Mouse (Mus musculus) erythroblast, adult 5-6 weeks (primary cell): ENCODE measurements around the gene Casp12. TPM values are rescaled to one million over a fixed set of nuclear protein-coding genes. Genes with fewer than 3 reads are reported as not detected.
"Not testable (repeated sequence)": the region's sequence is repeated elsewhere in the genome, so short reads cannot be mapped to it uniquely, and the experiment has no call there.

ENCODE experiments used
- ATAC-seq: replicated peaks from 2 replicates; pipeline ENCODE4 v1.8.0; 2016; ENCODE audit warnings: moderate number of reproducible peaks, mild to moderate bottlenecking, moderate TSS enrichment, inconsistent platforms; ENCODE audit not compliant: poor library complexity, low FRiP score, severe bottlenecking
- total RNA-seq, 2 experiments: library from RNA; stranded (forward) in 1 of 2; stranded (reverse) in 1 of 2; fragments of 150-400 nt in 1 of 2; fragments of 200-764, 138-1000 nt in 1 of 2; gene quantifications; 2 replicates each; pipeline versions ENCODE4 v1.2.3 to v1.2.4; 2015 to 2017; ENCODE audit warnings: low replicate concordance in 2 of 2

Gene Casp12
- not detected in 2 replicates for total RNA-seq (2015; ENCODE audit: low replicate concordance)
- 0.28 and 1.9 TPM in 2 replicates for total RNA-seq (2017; ENCODE audit: low replicate concordance)

DNA sequence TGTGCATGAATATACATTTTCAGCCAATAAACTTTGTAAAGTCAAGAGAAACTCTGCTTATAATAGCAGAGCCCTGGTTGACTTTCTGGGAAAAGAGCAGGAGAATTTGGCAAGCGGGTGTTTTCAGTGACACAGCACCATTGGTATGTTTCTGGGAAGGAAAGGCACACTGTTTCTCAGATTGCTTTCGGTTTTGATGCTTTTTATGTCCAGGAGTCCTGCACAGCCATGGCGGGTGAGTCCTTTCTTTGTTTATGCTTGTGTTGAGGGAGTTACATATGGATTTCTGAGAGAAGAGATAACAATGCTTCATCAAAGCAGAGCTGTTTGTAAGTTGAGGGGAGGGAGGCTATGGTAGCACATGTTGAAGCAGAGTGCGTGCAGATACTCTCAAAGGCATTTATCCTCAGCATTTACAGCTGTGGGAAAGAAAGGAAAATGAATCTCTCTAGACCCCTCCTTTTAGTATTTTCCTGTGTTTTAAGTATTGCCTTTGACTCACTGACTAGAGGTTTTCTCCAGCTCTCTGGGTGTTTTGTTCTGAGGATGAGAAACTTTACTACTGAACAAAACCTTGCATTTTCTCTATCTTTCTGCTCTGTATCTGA, at the start of gene Casp12:
Gene Casp12, plus strand, starts transcription at position 140 of the 608 bp plus-strand sequence.
- ATAC-seq = no peak

DNA sequence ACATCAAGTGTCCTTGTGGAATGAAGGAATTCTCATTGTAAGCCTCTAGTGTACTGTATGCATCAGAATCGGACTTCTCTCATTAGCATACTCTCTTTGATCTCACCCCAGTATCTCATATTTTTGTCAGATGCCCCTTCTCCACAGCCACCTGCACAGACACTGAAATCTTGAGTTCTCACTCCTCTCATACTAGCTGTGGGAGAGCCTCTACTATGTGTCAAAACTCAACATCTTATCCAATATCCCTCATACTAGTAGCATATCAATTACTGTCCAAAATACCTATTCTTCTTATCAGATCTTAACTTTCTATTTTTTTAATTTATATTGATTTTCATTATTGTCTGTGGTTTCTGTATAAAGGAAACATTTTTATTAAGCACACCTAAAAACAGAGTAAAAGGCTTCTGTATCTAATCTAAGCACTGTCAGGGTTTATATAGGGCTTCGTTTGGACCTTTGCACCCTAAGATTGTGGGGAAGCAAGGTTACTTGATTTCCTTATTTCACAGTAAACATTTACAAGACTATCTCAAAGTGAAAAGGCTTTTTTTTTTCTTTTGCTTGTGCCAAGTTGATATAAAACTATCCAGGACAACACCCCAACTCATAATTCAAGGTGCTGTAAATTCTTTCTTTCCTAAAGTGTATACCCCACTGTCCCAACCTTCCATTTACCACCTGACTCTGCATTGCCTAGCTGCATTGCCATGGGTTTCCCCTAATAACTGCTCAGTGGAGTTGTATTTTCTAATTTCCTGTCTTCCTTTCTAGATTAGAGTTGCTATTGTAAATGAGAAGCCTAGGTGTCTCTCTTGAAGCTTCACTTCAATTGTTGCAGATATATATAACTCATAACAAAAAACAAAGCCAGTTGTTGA, 48.6 kb upstream of the Casp12 start:
- ATAC-seq = no peak

DNA sequence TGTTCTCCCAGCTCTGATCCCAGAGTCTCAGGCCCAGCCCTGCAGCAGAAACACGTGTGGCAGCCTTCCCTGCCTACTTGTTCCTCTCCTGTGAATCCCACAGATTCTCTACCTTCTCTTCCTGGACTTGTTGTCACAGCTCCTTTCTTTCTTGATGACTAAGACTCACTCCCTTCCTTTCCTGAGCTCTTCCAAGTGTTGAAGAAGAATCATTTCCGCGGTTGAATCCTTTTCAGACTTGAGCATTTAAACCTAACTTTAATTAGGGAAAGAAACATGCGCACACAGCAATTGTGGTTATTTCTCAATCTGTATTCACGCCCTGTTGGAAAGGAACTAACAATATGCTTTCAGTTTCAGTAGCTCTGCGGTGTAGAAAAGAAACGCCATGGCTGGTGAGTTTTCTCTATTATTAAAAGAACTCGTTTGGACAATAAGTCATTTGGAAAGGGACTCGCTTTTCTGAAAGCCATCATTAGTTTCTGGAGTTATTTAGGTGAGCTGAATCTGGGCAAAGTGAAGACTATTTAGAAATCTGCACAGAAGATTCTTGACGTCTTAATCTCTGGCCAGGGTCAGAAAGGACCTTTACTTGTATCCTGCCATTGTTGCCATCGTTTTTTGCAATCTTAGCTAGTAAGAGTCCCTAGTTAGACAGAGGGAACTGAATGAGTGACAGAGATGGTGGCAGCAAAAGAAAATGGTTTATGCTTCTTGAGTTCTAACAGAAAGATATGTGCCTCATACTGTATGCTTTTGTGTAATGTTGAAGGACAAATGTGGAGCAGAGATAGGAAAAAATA, 46.7 kb upstream of the Casp12 start, which contains the start of gene Casp1:
Gene Casp1, plus strand, starts transcription at position 189 of the 803 bp plus-strand sequence.
- ATAC-seq = no peak

DNA sequence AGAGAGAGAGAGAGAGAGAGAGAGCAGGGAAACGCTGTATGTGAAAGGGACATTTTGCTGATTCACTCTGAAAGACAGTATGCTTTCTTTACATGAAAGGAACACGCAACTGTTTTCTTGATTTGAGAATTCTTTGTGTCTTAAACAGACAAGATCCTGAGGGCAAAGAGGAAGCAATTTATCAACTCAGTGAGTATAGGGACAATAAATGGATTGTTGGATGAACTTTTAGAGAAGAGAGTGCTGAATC, 46.2 kb upstream of the Casp12 start:
- ATAC-seq = no peak

DNA sequence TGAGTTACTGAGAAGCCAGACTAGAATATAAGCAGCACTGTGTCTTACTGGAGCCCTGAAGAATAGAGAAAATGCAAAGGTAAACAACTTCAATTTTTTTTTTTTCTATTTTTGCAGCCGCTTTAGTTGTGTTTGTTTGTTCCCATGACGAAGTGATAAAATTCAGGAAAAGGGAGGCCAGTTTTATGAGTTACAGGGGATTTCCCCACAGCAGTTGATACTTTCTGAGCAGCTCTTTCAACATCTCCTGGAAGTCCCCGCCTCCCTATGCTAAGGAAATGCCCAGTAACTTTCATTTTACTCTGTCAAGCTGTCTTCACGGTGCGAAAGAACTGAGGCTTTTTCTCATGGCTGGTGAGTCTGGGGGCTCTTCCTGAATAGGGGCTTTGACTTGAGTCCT, 36.7 kb upstream of the Casp12 start, which contains the start of gene Casp4:
Gene Casp4, plus strand, starts transcription at position 268 of the 400 bp plus-strand sequence.
- no peak for ATAC-seq

DNA sequence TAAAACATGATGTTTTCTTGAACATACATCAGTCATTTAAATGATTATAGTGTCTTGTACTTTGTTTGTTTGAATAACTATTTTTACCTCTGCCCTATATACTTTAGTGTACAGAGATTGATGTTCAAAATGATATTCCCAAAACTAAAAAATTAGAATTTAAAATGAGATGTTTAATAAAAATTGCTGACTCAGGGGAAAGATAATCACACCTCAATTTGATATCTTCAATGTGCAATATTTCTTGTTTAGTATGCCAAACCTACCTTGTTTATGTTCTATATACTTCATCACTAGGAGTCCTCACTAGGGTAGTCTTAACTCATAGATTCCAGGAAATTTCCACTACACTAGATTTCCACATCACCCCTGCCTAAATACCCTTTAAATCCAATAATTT, 35.1 kb upstream of the Casp12 start:
- no peak for ATAC-seq

DNA sequence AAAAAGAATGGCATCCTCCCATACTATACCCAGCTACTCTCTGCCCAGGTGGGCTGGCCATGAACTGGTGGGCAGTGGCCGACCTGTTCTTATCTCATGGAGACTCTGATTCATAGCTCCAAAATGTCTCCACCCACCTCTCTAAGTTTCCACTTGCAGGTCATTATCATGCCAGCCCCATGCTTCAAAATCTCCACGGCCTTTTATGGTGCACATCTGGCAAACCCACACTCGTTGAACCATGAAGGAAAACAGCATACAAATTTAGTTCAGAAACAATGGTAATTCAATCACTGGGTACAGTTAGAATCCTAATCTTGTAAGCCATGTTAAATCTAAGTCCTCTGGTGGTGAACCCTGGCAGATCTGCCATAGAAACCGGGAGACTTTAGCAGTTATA, 33.8 kb upstream of the Casp12 start:
- ATAC-seq = no peak

DNA sequence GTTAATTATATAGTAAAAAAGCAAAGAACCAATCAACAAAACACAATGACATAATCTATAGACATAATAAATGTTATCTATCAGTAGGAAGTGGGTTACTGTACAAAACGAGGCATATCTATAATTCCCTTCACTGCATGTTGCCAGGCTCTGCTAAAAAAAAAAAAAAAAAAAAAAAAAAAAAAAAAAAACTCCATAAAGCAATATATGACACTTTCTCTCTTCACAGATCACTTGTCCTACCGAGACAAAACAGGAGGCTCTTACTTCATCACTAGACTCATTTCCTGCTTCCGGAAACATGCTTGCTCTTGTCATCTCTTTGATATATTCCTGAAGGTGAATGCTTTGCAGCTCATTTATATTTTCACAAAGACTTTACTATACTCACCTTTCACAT, 17.0 kb upstream of the Casp12 start:
- no peak for ATAC-seq

DNA sequence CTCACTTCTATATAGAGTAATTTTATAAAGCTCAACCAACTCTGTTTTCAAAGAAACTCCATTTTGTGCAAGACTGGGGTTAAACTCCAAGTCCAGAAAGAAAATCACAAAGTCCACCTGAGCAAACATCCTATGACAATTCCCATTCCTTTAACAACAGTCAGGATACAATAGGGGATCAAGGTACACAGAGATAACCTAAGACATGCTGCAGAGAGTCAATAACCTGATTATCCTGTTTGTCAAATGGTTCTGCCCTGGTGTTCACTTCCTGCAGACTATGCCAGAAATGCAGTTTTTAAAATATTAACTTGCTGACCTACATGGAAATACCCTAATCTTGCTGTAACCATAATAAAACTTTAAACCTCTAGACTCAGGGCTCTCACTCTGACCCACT, 12.8 kb upstream of the Casp12 start:
- ATAC-seq = no peak

DNA sequence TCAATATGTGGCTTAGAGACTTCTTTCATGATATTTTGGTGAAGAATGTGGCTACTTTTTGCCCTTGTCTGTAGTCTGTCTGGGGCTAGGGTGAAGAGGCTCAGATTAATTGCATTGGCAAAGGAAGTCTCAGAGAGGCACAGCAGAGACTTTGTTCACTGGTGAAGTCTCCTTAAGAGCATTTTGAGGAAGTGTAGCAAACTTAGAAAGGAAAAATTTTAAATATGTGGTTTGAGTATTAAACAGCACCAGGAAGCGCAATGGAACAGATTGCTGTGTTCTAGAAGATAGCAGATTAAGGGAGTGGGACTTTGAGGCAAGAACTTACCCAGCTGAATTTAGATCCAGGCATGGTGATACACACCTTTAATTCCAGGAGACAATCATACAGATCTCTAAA, 11.8 kb upstream of the Casp12 start:
- ATAC-seq = no peak

DNA sequence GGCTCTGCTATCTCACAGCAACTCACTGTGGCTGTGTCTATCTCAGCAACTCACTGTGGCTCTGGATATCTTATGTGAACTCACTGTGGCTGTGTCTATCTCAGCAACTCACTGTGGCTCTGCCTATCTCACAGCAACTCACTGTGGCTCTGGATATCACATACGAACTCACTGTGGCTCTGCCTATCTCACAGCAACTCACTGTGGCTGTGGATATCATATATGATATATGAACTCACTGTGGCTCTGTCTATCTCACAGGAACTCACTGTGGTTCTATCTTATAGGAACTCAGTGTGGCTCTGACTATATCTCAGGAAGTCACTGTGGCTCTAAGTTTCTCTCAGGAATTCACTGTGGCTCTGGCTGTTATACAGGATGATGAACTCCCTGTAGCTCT, 2.1 kb upstream of the Casp12 start:
- no peak for ATAC-seq

DNA sequence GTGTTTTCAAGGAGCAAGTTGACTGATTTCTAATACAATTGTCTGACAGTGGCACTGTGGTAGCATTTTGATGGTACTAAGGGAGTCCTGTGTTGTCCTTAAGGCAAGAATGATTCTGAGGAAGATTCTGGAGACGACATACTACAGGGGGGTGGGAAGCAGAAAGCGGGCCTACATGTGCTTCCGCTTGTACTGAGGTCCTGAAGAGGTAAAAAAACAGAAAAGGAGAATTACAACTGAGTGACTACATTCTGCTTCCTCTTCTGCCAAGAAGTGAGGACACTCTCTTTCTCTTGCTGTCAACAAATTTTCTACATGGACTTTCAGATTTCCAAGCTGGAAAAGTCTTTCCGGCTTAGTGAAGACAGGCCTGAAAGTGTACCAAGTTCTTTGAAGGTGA, 1.1 kb upstream of the Casp12 start:
- no peak for ATAC-seq

DNA sequence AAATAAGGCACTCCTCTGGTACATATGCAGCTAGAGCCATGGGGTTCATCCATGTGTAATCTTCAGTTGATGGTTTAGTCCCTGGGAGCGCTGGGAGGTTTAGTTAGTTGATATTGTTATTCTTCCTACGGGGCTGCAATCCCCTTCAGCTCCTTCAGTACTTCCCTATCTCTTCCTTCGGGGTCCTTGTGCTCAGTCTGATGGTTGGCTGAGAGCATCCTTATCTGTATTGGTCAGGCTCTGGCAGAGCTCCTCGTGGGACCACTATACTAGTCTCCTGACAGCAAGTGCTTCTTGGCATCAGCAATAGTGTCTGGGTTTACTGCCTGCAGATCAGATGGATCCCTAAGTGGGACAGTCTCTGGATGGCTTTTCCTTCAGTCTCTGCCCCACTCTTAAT, 2.2 kb downstream of the Casp12 start:
- no peak for ATAC-seq

DNA sequence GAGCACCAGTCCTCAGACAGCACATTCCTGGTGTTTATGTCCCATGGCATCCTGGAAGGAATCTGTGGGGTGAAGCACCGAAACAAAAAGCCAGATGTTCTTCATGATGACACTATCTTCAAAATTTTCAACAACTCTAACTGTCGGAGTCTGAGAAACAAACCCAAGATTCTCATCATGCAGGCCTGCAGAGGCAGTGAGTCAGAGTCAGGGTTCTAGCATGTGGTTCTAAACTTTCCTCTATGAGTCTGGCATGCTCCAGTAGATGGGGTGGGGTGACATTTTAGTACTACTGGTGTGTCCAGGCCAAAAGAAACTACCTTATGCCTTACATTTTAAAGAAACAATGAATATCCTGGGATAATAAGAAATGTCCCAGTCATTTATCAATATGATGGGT, 8.4 kb downstream of the Casp12 start:
- no peak for ATAC-seq

DNA sequence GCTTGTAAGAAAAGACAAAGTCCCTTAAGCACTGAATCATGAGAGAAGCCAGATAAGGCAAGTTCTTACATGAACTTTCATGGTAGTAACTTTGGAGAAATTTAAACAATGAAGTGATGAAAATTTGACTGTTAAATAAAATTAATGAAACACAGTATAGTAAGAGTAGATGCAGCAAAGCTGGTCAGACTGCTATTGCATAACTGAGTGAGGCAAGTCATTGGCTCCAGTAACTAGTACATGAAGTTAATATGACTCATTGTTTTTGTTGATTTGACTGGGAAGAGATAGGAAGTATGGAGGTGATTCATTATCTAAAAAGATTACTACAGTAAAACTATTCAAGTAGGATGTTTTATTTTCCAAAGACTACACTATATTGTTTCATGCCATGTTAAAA, 11.6 kb downstream of the Casp12 start:
- ATAC-seq = no peak

DNA sequence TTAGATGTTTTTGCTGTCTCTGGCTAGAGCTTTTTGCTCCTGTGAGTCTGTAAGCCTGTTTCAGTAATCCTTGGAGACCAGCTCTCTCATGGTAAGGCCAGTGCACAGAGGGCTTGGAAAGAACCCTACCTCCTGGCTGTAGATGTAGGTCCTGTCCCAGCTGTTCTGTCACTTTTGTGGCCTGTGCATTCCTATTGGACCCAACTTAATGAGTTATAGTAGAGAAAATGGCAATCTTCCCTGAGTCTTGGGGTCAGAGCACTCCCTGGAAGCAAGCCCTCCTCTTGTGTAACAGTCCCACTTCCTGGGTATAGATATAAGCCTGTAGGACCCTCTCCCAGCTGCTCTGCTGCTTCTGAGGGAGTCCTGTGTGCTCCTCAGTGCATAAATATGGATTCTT, 48.3 kb downstream of the Casp12 start:
- ATAC-seq = no peak

DNA sequence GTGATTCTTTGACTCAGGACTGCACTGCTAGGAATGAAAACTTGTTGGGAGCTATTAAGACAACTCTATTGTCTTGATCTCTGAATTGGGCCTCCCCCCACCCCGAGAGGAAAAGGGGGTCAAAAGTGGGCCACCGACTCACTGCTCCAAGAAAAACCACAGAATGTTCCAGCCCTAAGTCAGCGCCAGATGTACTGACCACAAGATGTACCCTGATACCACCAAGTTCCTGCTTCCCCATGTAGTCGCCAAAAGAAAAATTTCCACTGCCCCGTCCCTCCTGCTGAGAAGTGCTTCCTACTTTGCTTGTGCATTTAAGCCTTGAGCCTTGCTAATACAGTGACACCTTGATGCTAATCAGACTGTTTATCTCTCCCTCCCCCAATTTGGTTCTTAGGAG, 50.6 kb downstream of the Casp12 start:
- not testable (repeated sequence) for ATAC-seq

DNA sequence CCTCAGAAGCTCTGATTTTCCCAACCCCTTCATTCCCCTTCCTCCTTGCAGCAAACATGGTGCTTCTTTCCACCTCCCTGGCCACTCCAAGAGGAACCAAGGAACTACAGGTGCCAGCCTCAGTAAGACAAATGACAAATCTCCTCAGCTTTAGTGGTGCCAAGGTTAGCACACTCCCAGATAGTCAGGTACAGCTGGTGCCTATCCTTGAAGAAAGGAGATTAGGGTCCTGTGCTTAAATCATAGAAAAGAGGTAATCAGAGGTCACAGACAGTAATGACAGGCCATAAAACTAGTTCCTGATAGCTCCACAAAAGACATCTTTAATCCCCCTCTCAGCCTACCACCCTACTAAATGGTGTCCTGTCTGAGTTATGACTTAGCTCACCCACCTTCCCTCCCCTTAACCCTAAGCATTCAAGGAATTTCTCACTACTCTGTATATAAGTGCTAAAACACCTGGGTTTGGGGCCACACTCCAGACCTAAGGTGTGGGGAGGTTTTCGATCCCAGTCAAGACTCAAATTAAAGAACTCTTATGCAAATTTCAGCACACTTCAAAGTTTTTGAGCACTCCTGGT, 65.8 kb downstream of the Casp12 start:
- ATAC-seq = no peak

DNA sequence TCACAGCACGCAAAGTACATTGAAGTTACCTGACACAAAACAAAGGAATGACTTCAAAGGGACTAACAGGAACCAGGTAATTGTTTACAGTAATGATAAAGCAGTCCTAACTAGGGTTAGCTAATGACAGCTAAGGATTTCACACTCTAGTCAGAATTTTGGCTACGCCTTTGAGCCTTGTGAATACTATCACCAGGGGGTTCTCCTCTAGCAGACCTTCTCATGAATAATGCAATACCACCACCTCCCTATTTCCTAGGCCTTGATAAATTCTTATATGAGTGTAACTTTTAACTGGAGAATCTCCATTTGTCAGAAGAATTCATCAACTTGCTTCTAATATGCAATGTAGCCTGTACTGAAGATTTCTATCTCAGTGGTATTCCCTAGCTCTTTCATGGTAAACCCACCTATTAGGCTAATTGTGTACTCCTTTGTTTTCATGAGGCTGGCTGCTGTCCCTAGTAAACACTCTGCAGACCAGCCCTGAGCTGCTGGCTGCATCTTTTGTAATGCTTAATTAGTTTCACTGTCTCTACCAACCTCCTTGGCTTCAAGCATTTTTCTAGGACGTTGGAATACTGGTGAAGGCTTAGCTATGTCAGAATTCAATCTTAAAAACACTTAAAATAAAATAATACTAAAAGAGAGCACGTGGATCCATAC, 67.3 kb downstream of the Casp12 start:
- ATAC-seq = no peak

DNA sequence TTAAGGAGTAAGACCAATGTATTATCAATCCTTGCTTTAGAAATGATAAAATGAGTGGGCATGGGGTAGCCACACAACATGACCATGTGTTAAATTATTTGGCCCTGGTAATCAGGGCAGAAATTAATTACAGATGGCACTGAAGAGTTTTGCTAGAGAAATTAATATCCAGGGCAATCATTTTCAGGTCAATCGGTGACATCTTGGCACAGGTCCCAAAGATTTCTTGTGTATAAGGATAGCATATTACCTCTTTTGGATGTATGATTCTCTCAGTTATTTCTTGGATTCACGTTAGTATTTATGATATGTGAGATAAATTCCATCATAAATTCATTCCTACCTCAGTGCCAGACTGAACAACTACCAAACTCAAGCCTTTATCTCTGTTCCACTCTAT, 72.6 kb downstream of the Casp12 start:
- no peak for ATAC-seq
